Mouse (Mus musculus) kidney, embryonic 16.5 days (tissue): ENCODE results near the gene Pde4d. TPM values are rescaled to one million over a fixed set of nuclear protein-coding genes. Genes with fewer than 3 reads are reported as not detected.

Source experiments
- ATAC-seq: fragments of 200-750 bp; cut with Nextera tagmentation; 2 replicates; pipeline ENCODE4 v1.8.0; 2017; ENCODE audit warnings: moderate TSS enrichment; ENCODE audit not compliant: low FRiP score, low TSS enrichment
- H3K27ac ChIP-seq: fragments of 300-500 bp; sonication (generic); 2 replicates; pipeline ENCODE4 v1.5.1; 2014; ENCODE audit warnings: low read length
- H3K27me3 ChIP-seq: fragments of 300-500 bp; sonication (generic); 2 replicates; pipeline ENCODE4 v1.6.1; 2014; ENCODE audit warnings: low read length, control low read depth, mixed read lengths; ENCODE audit not compliant: insufficient read depth
- H3K36me3 ChIP-seq: fragments of 300-500 bp; sonication (generic); 2 replicates; pipeline ENCODE4 v1.6.1; 2014; ENCODE audit warnings: low read length, control low read depth, mixed read lengths; ENCODE audit not compliant: insufficient read depth
- H3K4me1 ChIP-seq: fragments of 300-500 bp; sonication (generic); 2 replicates; pipeline ENCODE4 v1.6.1; 2014; ENCODE audit warnings: low read length, control low read depth, mixed read lengths; ENCODE audit not compliant: insufficient read depth
- H3K4me2 ChIP-seq: fragments of 300-500 bp; sonication (generic); replicated peaks from 2 replicates; pipeline ENCODE4 v1.6.1; 2014; ENCODE audit warnings: low read depth, low read length
- H3K4me3 ChIP-seq: fragments of 300-500 bp; sonication (generic); 2 replicates; pipeline ENCODE4 v1.5.1; 2014; ENCODE audit warnings: mild to moderate bottlenecking, low read length
- H3K9ac ChIP-seq: fragments of 300-500 bp; sonication (generic); replicated peaks from 2 replicates; pipeline ENCODE4 v1.6.1; 2014; ENCODE audit warnings: low read length
- H3K9me3 ChIP-seq: fragments of 300-500 bp; sonication (generic); 2 replicates; pipeline ENCODE4 v1.6.1; 2016; ENCODE audit warnings: low read length, control low read depth
- WGBS: fragments of 180-500 bp; shearing (Covaris S2); extraction: QIAGEN DNeasy Blood & Tissue Kit; methylation state at CpG from one replicate; pipeline ENCODE4 v1.1.7; 2014; 5-methylcytosine and 5-hydroxymethylcytosine counted together
- polyA plus RNA-seq: library from polyadenylated mRNA; unstranded; fragments of >200 nt; fragmentation: Nextera tagmentation; extraction: Ambion mirVana; gene quantifications from 2 replicates; pipeline ENCODE4 v1.2.1, GENCODE M21; 2015

Pde4d gene
- polyA plus RNA-seq = 11.1 and 14.4 TPM in 2 replicates

DNA sequence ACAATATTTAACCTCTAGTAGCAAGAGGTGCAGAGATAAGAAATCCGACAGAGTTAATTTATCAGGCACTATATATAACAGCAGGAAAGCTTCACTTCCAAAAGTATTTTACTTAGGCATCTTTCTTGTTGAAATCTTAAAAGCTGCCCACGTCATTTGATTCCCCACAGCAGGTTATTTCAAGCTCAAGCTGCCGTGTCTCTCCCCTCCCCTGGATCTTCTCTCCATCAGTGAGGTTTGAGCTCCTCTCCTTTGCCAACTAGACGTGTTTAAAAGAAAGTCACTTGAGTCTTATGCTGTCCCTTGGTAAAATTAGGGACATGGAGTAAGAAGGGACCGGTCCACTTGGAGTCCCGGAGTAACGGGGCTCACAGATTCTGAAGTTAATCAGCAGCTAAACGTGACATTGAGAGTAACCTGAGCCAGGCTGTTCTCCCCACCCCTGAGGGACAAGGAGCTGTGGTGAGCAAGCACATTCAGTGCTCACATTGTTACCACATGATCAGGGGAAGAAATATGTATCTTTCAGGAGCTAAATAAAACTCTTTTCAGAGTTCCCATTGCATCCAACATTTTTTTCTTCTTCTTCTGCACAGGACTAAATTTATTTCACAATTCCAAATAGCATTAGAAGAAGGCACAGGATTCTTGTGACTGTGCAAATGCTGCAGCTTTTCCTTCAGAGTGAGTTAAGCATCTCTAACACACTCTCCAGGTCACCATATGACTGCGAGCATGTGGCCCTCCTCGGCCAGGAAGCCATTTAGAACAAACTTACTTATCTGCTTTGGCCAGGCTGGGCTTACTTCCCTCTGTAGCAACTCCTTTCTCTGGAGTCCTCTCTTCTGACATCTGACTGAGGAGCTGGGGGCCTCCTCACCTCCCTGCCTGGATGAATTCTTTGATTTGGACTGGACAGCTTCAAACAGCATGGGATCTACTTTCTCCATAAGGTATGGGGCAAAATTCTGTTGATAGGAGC, at the start of gene Pde4d:
Gene Pde4d, plus strand, starts transcription at position 833 of the 982 bp plus-strand sequence.
- 16% methylated on average over 10 of the region's 10 CpGs for WGBS
- Histone ChIP-seq H3K9me3 (no peaks in the 10 kb centered on the region), H3K9ac (no peak within 1 kb of the TSS), H3K27me3 (no peaks in the 10 kb centered on the region), H3K27ac (no peak within 1 kb of the TSS), H3K36me3 (no peaks in the 10 kb centered on the region), H3K4me1 (peaks cover 13% of the 10 kb centered on the region), H3K4me3 (no peak within 1 kb of the TSS), H3K4me2 (peak within 1 kb of the TSS; percentile 31)
- ATAC-seq = peak; percentile 82; the same call in 1 of the 2 replicates

DNA sequence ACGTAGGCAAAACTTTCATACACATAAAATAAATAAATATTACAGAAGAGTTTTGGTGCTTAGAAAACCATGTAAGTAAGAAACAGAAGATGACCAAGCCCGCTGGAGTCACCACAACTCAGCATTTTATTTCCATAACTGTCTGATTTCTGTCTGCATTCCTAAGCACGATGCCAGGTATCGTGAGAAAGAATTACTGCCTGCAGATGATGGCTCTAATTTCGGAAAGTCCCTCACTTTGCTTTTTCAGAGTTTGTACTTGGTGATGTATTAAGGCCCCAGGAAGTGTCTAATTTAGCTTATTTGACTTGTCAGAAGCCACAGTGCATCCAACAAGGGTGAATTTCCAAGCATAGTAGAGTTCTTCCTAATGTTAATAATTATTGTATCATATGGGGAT, 46.6 kb upstream of the Pde4d start:
- H3K4me1 ChIP-seq = no peaks in the 10 kb centered on the region
- no peaks in the 10 kb centered on the region for H3K9me3 ChIP-seq
- no peaks in the 10 kb centered on the region for H3K27me3 ChIP-seq
- 0 out of 2 replicates have a peak, but pooled peaks cover 3% of the 10 kb centered on the region for H3K36me3 ChIP-seq
- 82% methylated on average over 5 of the region's 5 CpGs for WGBS
- no peak overlapping the region for H3K4me3 ChIP-seq
- no peak overlapping the region for H3K9ac ChIP-seq
- H3K4me2 ChIP-seq = no peak overlapping the region
- no peak for ATAC-seq
- H3K27ac ChIP-seq = no peak overlapping the region

DNA sequence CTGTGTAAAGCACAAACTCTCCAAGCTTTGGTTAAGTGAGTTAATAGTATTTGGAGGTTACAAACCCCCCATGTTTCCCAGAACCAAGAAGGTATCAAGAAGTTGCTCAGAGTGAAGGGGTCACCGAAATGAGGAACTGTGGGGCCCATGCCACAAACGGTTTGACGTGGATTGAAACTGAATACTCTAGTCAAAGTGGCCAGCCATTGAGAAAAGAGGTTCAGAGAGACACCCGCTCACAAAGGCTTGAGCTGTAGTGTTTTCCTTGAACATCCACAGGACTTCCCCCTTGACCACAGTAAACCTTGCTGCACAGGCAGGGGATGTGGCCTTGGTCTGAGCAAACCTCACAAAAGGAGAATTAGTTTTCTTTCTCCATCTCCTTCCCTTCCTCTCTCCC, 45.4 kb upstream of the Pde4d start:
- Histone ChIP-seq H3K4me3 (no peak overlapping the region), H3K4me2 (no peak overlapping the region), H3K27ac (no peak overlapping the region), H3K27me3 (no peaks in the 10 kb centered on the region), H3K9ac (no peak overlapping the region), H3K9me3 (no peaks in the 10 kb centered on the region), H3K36me3 (0 out of 2 replicates have a peak, but pooled peaks cover 3% of the 10 kb centered on the region), H3K4me1 (no peaks in the 10 kb centered on the region)
- no peak for ATAC-seq
- WGBS = 79% methylated on average over 4 of the region's 4 CpGs

DNA sequence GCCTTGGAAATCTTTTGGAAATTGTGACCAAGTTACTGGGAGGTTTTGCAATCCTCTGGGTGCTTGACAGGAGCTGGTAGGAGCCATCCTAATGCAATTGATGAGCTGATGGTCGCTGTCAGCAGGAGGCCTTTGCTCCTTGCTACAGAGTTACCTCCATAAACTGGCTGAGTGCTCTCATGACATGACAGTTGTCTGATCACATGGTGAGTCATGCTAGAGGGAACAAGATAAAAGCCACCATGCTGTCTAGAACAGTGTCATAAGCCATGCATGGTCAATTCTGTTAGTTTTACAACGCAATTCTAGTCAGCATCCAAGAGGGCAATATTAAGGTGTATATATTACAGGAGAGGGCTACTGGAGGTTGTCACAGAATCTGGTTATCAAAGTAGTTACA, 34.3 kb upstream of the Pde4d start:
- no peaks in the 10 kb centered on the region for H3K27me3 ChIP-seq
- H3K4me3 ChIP-seq = no peak overlapping the region
- peak; percentile 49; the same call in 1 of the 2 replicates for ATAC-seq
- H3K36me3 ChIP-seq = no peaks in the 10 kb centered on the region
- 38% methylated on average over 2 of the region's 2 CpGs for WGBS
- H3K27ac ChIP-seq = no peak overlapping the region
- no peak overlapping the region for H3K4me2 ChIP-seq
- no peaks in the 10 kb centered on the region for H3K9me3 ChIP-seq
- H3K4me1 ChIP-seq = 0 out of 2 replicates have a peak, but pooled peaks cover 4% of the 10 kb centered on the region
- no peak overlapping the region for H3K9ac ChIP-seq

DNA sequence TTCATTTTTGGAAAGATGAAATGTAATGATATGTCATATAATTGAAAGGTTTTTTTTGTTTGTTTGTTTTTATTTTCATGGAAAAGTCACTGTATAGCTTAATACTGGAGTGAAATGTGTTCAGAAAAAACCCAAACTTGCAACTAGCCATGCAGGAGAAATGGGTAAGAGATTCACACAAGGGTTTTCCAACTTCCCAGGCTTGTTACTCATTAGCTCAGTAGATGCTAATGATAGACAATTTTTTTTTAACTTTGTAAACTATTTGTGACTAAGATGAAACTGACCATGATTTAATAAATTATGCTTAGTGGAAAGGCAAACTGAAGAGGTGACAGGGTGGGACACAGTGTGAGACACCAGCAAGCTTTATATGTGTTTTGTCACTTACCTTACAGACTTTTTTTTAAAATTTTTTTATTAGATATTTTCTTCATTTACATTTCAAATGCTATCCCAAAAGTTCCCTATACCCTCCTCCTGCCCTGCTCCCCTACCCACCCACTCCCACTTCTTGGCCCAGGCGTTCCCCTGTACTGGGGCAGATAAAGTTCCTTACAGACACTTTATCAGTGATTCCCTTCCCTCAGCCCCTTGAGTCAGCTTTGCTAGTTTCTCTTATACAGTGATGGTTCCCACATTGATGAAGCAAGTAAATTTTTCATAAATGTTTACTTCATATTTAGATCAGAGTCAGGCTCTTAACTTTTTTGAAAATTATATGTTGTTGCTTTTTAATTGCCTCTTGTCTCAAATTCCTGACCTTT, 30.8 kb upstream of the Pde4d start:
- H3K4me1 ChIP-seq = 0 out of 2 replicates have a peak, but pooled peaks cover 4% of the 10 kb centered on the region
- no peak overlapping the region for H3K4me3 ChIP-seq
- no peaks in the 10 kb centered on the region for H3K9me3 ChIP-seq
- H3K9ac ChIP-seq = no peak overlapping the region
- H3K4me2 ChIP-seq = no peak overlapping the region
- no peak overlapping the region for H3K27ac ChIP-seq
- no peaks in the 10 kb centered on the region for H3K36me3 ChIP-seq
- no peak for ATAC-seq
- no peaks in the 10 kb centered on the region for H3K27me3 ChIP-seq
- WGBS = 82% methylated on average over 1 of the region's 1 CpGs

DNA sequence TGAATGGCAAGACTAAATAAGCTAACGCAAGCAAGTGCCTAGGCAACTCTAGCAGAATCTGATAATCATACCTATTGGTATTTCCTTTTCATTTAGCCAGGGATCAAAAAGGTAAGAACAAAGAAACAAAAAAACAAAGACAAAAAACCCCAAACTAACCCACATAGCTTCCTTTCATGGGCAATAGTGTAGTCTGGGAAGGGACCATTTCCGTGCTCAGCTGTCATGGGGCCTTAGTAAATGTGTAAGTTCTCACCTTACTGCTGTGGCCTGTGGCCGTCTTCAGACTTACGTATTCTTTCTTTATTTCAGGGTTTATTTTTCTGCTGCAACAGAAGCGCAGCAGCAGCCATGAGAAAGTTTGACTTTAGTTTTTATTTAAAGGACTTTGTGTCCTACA, 23.4 kb upstream of the Pde4d start:
- ATAC-seq = no peak
- H3K27me3 ChIP-seq = no peaks in the 10 kb centered on the region
- whole genome bisulfite sequencing = 73% methylated on average over 5 of the region's 5 CpGs

DNA sequence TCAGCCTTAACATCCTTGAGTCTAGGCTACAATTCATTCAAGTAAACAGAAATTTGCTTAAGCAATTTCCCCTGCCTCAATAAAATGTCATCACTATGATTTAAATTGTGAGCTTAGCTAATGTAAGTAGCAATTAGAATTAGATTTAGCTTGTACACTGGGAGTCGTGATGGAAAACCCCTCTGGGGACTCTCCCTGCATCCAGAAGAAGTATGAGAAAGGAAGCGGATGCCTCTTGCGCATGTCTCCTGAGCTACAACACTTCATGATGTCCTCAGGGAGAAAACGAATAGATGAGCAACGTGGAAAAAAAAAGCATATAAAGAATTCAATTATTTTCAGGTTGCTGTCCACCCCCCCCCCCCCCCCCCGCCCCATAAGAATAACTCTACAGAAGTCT, 20.9 kb upstream of the Pde4d start:
- 85% methylated on average over 6 of the region's 6 CpGs for WGBS
- Histone ChIP-seq H3K4me3 (no peak overlapping the region), H3K27ac (no peak overlapping the region), H3K36me3 (no peaks in the 10 kb centered on the region), H3K4me2 (no peak overlapping the region), H3K9ac (no peak overlapping the region), H3K4me1 (no peaks in the 10 kb centered on the region), H3K27me3 (no peaks in the 10 kb centered on the region), H3K9me3 (no peaks in the 10 kb centered on the region)
- no peak for ATAC-seq

More for the DNA sequence above, 23.4 kb upstream of the Pde4d start:
- H3K27ac ChIP-seq = no peak overlapping the region
- H3K9me3 ChIP-seq = no peaks in the 10 kb centered on the region
- H3K4me1 ChIP-seq = no peaks in the 10 kb centered on the region
- no peak overlapping the region for H3K9ac ChIP-seq
- no peaks in the 10 kb centered on the region for H3K36me3 ChIP-seq
- no peak overlapping the region for H3K4me2 ChIP-seq
- H3K4me3 ChIP-seq = no peak overlapping the region

DNA sequence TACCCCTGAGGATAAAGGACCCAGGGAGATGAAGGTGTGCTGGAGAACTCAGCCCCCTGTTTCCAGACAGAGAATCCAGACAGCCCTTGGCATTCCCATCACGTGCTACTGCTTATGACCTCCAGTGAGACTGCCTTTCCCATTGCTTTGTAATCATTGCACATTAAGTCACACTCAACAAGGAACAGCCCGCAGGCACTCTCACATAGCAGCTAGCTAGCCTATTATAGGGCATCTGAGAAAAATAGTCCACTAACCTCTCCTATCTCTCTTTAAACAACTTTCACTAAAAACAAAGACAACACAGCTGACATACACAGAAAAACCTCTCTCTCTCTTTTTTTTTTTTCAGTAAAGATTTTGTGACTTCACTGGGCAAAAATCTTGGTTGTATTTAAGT, 20.1 kb upstream of the Pde4d start:
- ATAC-seq = no peak
- no peak overlapping the region for H3K27ac ChIP-seq
- H3K27me3 ChIP-seq = no peaks in the 10 kb centered on the region
- H3K9me3 ChIP-seq = no peaks in the 10 kb centered on the region
- H3K4me2 ChIP-seq = no peak overlapping the region
- no peaks in the 10 kb centered on the region for H3K4me1 ChIP-seq
- no peaks in the 10 kb centered on the region for H3K36me3 ChIP-seq
- H3K9ac ChIP-seq = no peak overlapping the region
- WGBS = 82% methylated on average over 2 of the region's 2 CpGs
- H3K4me3 ChIP-seq = no peak overlapping the region

DNA sequence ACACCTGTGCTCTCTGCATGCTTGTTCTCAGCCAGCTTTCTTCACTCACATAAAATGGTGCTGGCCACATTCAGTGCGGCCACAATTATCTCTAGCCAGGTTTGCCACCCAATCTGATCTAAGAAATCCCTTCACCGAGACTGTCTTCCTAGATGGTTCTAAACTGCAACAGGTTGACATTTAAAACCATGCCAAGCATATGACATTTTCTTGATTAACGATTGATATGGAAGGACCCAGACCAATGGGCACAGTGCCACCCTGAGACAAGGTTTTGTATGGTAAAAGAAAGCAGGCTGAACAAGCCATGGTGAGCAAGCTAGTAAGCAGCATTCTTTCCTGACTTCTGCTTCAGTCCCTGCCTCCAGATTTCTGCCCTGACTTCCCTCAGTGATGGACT, 18.0 kb upstream of the Pde4d start:
- ATAC-seq = no peak
- no peak overlapping the region for H3K9ac ChIP-seq
- H3K27ac ChIP-seq = no peak overlapping the region
- H3K27me3 ChIP-seq = no peaks in the 10 kb centered on the region
- 91% methylated on average over 3 of the region's 3 CpGs for WGBS
- no peaks in the 10 kb centered on the region for H3K4me1 ChIP-seq
- H3K9me3 ChIP-seq = no peaks in the 10 kb centered on the region
- H3K4me2 ChIP-seq = no peak overlapping the region
- H3K4me3 ChIP-seq = no peak overlapping the region
- no peaks in the 10 kb centered on the region for H3K36me3 ChIP-seq
